In genomic region chr15:103377752-103378664, GRCm38 (mm10) we compare ENCODE assay signal across 12 mouse cellular contexts. TPM values are rescaled to one million over a fixed set of nuclear protein-coding genes. Genes with fewer than 3 reads are reported as not detected.
DNase-seq lines count a peak whose midpoint lies in the region; ATAC-seq and TF ChIP-seq lines count a peak whose summit lies in the region.
"Had no signal": no experiment of that assay in that cellular context is flagged by ENCODE, and none has a peak within 500 bp of the region (broad histone marks: within the 10 kb centered on the region; RNA-seq: fewer than 3 reads in every experiment).

No protein-coding gene starts in this region.

- H3K36me3 ChIP-seq in hindbrain, embryonic 10.5 days, result no peaks in the 10 kb centered on the region
- no peaks in the 10 kb centered on the region for H3K36me3 ChIP-seq in hindbrain, embryonic 14.5 days (replicated peaks; ENCODE audit: control insufficient read depth, insufficient read depth)
- H3K36me3 ChIP-seq in heart, postnatal 0 days (replicated peaks; ENCODE audit: control insufficient read depth, insufficient read depth, low read length), result no peaks in the 10 kb centered on the region
- H3K36me3 ChIP-seq: G1E; midbrain, embryonic 12.5 days had no signal

- H3K9ac ChIP-seq in hindbrain, embryonic 14.5 days, result no peak overlapping the region
- H3K9ac ChIP-seq in heart, postnatal 0 days (replicated peaks; ENCODE audit: low read depth, low read length), result no peak overlapping the region; the same call in 1 of the 2 replicates
- H3K9ac ChIP-seq: midbrain, embryonic 12.5 days had no signal

- intact Hi-C loops in left cerebral cortex, postnatal 14 days (cut with DNase I), result no loop called here

- no peak for DNase-seq in hindbrain, embryonic 10.5 days (ENCODE audit: low spot score)
- DNase-seq in hindbrain, embryonic 14.5 days (ENCODE audit: low spot score), result no peak
- DNase-seq in 3134 (ENCODE audit: extremely low read depth, insufficient read length, low spot score) (peak; percentile 72), MN1 (ENCODE audit: low spot score) (peak; percentile 63)
- DNase-seq in heart, postnatal 0 days (ENCODE audit: low spot score), result no peak
- no peak for DNase-seq in ovary, adult 18-20 months (ENCODE audit: low spot score)
- DNase-seq in left cerebral cortex, postnatal 14 days (ENCODE audit: low spot score in 2 of 2), result no peak
- DNase-seq: cerebellum, postnatal 36 days had no signal

- H3K4me3 ChIP-seq in hindbrain, embryonic 10.5 days, result no peak overlapping the region
- H3K4me3 ChIP-seq in hindbrain, embryonic 14.5 days (replicated peaks; ENCODE audit: low read length), result no peak overlapping the region
- H3K4me3 ChIP-seq in heart, postnatal 0 days (ENCODE audit: low read depth, low read length), result no peak overlapping the region
- H3K4me3 ChIP-seq: midbrain, embryonic 12.5 days had no signal

- peaks cover 24% of the 10 kb centered on the region for H3K4me1 ChIP-seq in hindbrain, embryonic 10.5 days (replicated peaks)
- no peaks in the 10 kb centered on the region for H3K4me1 ChIP-seq in hindbrain, embryonic 14.5 days (replicated peaks; ENCODE audit: control insufficient read depth, insufficient read depth, low read length)
- peaks cover 34% of the 10 kb centered on the region for H3K4me1 ChIP-seq in heart, postnatal 0 days (ENCODE audit: control insufficient read depth, insufficient read depth)
- H3K4me1 ChIP-seq: midbrain, embryonic 12.5 days had no signal

- ATAC-seq in hindbrain, embryonic 14.5 days (ENCODE audit: low FRiP score), result no peak
- ATAC-seq in heart, postnatal 0 days (ENCODE audit: insufficient read depth, low read depth), result 0 out of 2 replicates have a peak, but pooled peaks have one; percentile 4
- no peak for ATAC-seq in granulocyte monocyte progenitor cell, adult 5-6 weeks (replicated peaks; ENCODE audit: poor library complexity, severe bottlenecking)
- ATAC-seq: forebrain, embryonic 16.5 days had no signal

- TF ChIP-seq EP300 in heart, postnatal 0 days (IDR thresholded peaks at IDR 0.05; ENCODE audit: low read depth), result no peak

- H3K27me3 ChIP-seq in hindbrain, embryonic 10.5 days (ENCODE audit: insufficient read depth, poor library complexity, severe bottlenecking), result no peaks in the 10 kb centered on the region
- no peaks in the 10 kb centered on the region for H3K27me3 ChIP-seq in hindbrain, embryonic 14.5 days (ENCODE audit: control insufficient read depth, insufficient read depth, low read length)
- H3K27me3 ChIP-seq in heart, postnatal 0 days (ENCODE audit: control insufficient read depth, insufficient read depth, low read length), result no peaks in the 10 kb centered on the region
- H3K27me3 ChIP-seq: midbrain, embryonic 12.5 days had no signal

- no peaks in the 10 kb centered on the region for H3K9me3 ChIP-seq in hindbrain, embryonic 10.5 days
- H3K9me3 ChIP-seq in hindbrain, embryonic 14.5 days (ENCODE audit: control insufficient read depth, low read length), result no peaks in the 10 kb centered on the region
- no peaks in the 10 kb centered on the region for H3K9me3 ChIP-seq in heart, postnatal 0 days (replicated peaks; ENCODE audit: control insufficient read depth, low read length)
- H3K9me3 ChIP-seq: G1E; midbrain, embryonic 12.5 days had no signal

- peak overlapping the region; percentile 50 for H3K27ac ChIP-seq in hindbrain, embryonic 10.5 days
- H3K27ac ChIP-seq in hindbrain, embryonic 14.5 days, result no peak overlapping the region
- peak overlapping the region; percentile 54 for H3K27ac ChIP-seq in heart, postnatal 0 days (ENCODE audit: low read depth)
- H3K27ac ChIP-seq: midbrain, embryonic 12.5 days had no signal

- TF ChIP-seq CTCF in heart, postnatal 0 days (IDR thresholded peaks at IDR 0.05; ENCODE audit: low read depth), result no peak

- no peak overlapping the region for H3K4me2 ChIP-seq in hindbrain, embryonic 14.5 days (replicated peaks)
- H3K4me2 ChIP-seq in heart, postnatal 0 days (ENCODE audit: low read depth, low read length), result no peak overlapping the region
- H3K4me2 ChIP-seq: midbrain, embryonic 12.5 days had no signal

- WGBS in hindbrain, embryonic 10.5 days, result 65% methylated on average over 3 of the region's 3 CpGs
- 70% methylated on average over 3 of the region's 3 CpGs for WGBS in hindbrain, embryonic 14.5 days
- WGBS in heart, postnatal 0 days, result 53% methylated on average over 3 of the region's 3 CpGs

RNA-seq across cellular contexts. Expression of gene Itga5, which starts 11.4 kb away (rescaled TPM):
- polyA plus RNA-seq in hindbrain, embryonic 10.5 days (2016; fragmentation: Nextera tagmentation; extraction: Ambion mirVana), result 23.5 and 23.8 TPM in 2 replicates
- polyA plus RNA-seq in hindbrain, embryonic 14.5 days (2014; fragmentation: Nextera tagmentation; extraction: Ambion mirVana), result 7.7 and 8.1 TPM in 2 replicates
- 83.3 and 85.4 TPM in 2 replicates for total RNA-seq in heart, postnatal 0 days (2014; rRNA removed; ENCODE audit: low replicate concordance)
- 44.3 and 47.5 TPM in 2 replicates for polyA plus RNA-seq in heart, postnatal 0 days (2015; fragmentation: Nextera tagmentation; extraction: Ambion mirVana)
- total RNA-seq in granulocyte monocyte progenitor cell, adult 5-6 weeks (2014; fragmentation: Nextera tagmentation), result 24.7 and 29.8 TPM in 2 replicates
- 5.0 and 12.7 TPM in 2 replicates for total RNA-seq in granulocyte monocyte progenitor cell, adult 5-6 weeks (2017)
- total RNA-seq in left cerebral cortex, postnatal 14 days (2021), result 1 to 10 TPM; 5.1 to 6.1 TPM

RNA-seq across cellular contexts. Expression of gene Zfp385a, which starts 38.1 kb away (rescaled TPM):
- 24.9 and 26.3 TPM in 2 replicates for polyA plus RNA-seq in hindbrain, embryonic 10.5 days (2016; fragmentation: Nextera tagmentation; extraction: Ambion mirVana)
- polyA plus RNA-seq in hindbrain, embryonic 14.5 days (2014; fragmentation: Nextera tagmentation; extraction: Ambion mirVana), result 25.7 and 25.9 TPM in 2 replicates
- total RNA-seq in heart, postnatal 0 days (2014; rRNA removed; ENCODE audit: low replicate concordance), result 5.4 and 7.9 TPM in 2 replicates
- 4.5 and 5.5 TPM in 2 replicates for polyA plus RNA-seq in heart, postnatal 0 days (2015; fragmentation: Nextera tagmentation; extraction: Ambion mirVana)
- 17.5 and 24.9 TPM in 2 replicates for total RNA-seq in granulocyte monocyte progenitor cell, adult 5-6 weeks (2014; fragmentation: Nextera tagmentation)
- total RNA-seq in granulocyte monocyte progenitor cell, adult 5-6 weeks (2017), result 1.8 and 2.7 TPM in 2 replicates
- 10 to 100 TPM; 59.8 to 63.2 TPM for total RNA-seq in left cerebral cortex, postnatal 14 days (2021)

RNA-seq across cellular contexts. Expression of gene Gtsf1, which starts 52.3 kb away (rescaled TPM):
- not detected in 2 replicates for polyA plus RNA-seq in hindbrain, embryonic 10.5 days (2016; fragmentation: Nextera tagmentation; extraction: Ambion mirVana)
- polyA plus RNA-seq in hindbrain, embryonic 14.5 days (2014; fragmentation: Nextera tagmentation; extraction: Ambion mirVana), result not detected in 2 replicates
- total RNA-seq in heart, postnatal 0 days (2014; rRNA removed; ENCODE audit: low replicate concordance), result 9.9 TPM in 1 of 2 replicates, not detected in the other
- polyA plus RNA-seq in heart, postnatal 0 days (2015; fragmentation: Nextera tagmentation; extraction: Ambion mirVana), result 11.4 and 13.7 TPM in 2 replicates
- total RNA-seq in granulocyte monocyte progenitor cell, adult 5-6 weeks (2014; fragmentation: Nextera tagmentation), result not detected in 2 replicates
- total RNA-seq in granulocyte monocyte progenitor cell, adult 5-6 weeks (2017), result not detected in 2 replicates
- under 1 TPM in 1 of 2 experiments, not detected in 1; 0.55 TPM for total RNA-seq in left cerebral cortex, postnatal 14 days (2021)
- total RNA-seq: G1E had no signal
- polyA plus RNA-seq: forebrain, embryonic 16.5 days; G1E; midbrain, embryonic 12.5 days had no signal

Comparison
In these comparisons a context has a peak if more than half of its experiments do, and no peak if none do; other contexts are left out.
1. DNase-seq: peak in 3134 (single experiment) and MN1 (single experiment); none in hindbrain, embryonic 10.5 days (single experiment), hindbrain, embryonic 14.5 days (single experiment), heart, postnatal 0 days (single experiment), ovary, adult 18-20 months (single experiment) and left cerebral cortex, postnatal 14 days (0 of 2).